Mouse (Mus musculus) liver, adult 2 months (tissue): Measurements from ENCODE around the gene Parva. TPM values are rescaled to one million over a fixed set of nuclear protein-coding genes. Genes with fewer than 3 reads are reported as not detected.

ENCODE experiments used
- DNase-seq: peaks from one replicate; pipeline ENCODE4 v3.0.0-alpha.2; 2011; ENCODE audit warnings: low read depth, low spot score; ENCODE audit errors: extremely low read depth
- H3K27ac ChIP-seq: fragments of 200-500 bp; replicated peaks from 2 replicates; pipeline ENCODE4 v1.5.1; 2012; ENCODE audit warnings: low read depth, mild to moderate bottlenecking, control low read depth, inconsistent platforms, low read length; ENCODE audit not compliant: insufficient read depth
- H3K27me3 ChIP-seq: fragments of 200-500 bp; 2 replicates; pipeline ENCODE4 v1.6.1; 2012; ENCODE audit warnings: mild to moderate bottlenecking, moderate library complexity, low read length, inconsistent platforms; ENCODE audit not compliant: control insufficient read depth, insufficient read depth
- H3K36me3 ChIP-seq: fragments of 200-500 bp; 2 replicates; pipeline ENCODE4 v1.6.1; 2012; ENCODE audit warnings: low read length, inconsistent platforms; ENCODE audit not compliant: control insufficient read depth, insufficient read depth
- H3K4me1 ChIP-seq: fragments of 200-500 bp; 2 replicates; pipeline ENCODE4 v1.6.1; 2011; ENCODE audit warnings: low read length; ENCODE audit not compliant: control insufficient read depth, insufficient read depth
- H3K4me3 ChIP-seq: fragments of 200-500 bp; 2 replicates; pipeline ENCODE4 v1.5.1; 2011; ENCODE audit warnings: low read depth, mild to moderate bottlenecking, control low read depth, low read length, moderate library complexity; ENCODE audit not compliant: insufficient read depth
- H3K79me2 ChIP-seq: fragments of 200-500 bp; 2 replicates; pipeline ENCODE4 v1.6.1; 2012; ENCODE audit warnings: inconsistent platforms, mild to moderate bottlenecking, low read length, moderate library complexity; ENCODE audit not compliant: control insufficient read depth, insufficient read depth
- H3K9ac ChIP-seq: fragments of 200-500 bp; 2 replicates; pipeline ENCODE4 v1.6.1; 2012; ENCODE audit warnings: low read depth, mild to moderate bottlenecking, control low read depth, inconsistent platforms, low read length
- CTCF ChIP-seq: fragments of 200-500 bp; IDR thresholded peaks from 2 replicates; pipeline ENCODE4 v1.5.1; 2011; ENCODE audit warnings: low read depth, low read length, control low read depth
- POLR2A ChIP-seq: fragments of 200-500 bp; IDR thresholded peaks from 2 replicates; pipeline ENCODE4 v1.6.1; 2011; ENCODE audit warnings: low read length, control low read depth; ENCODE audit not compliant: insufficient read depth; ENCODE audit errors: extremely low read depth
- WGBS: fragments of 180-500 bp; shearing (Covaris S2); methylation state at CpG from one replicate; pipeline ENCODE4 v1.1.7; 2018; 5-methylcytosine and 5-hydroxymethylcytosine counted together
- polyA plus RNA-seq: library from polyadenylated mRNA; depleted of rRNA; stranded (reverse); fragments of >200 nt; gene quantifications from 2 replicates; pipeline ENCODE4 v1.2.3, GENCODE M21; 2012
- total RNA-seq: library from RNA; depleted of rRNA; stranded (reverse); fragments of >200 nt; gene quantifications from 2 replicates; pipeline ENCODE4 v1.2.3, GENCODE M21; 2014

Gene Parva
- total and polyA plus RNA-seq, 2 experiments = 18.8 to 27.2 TPM

DNA sequence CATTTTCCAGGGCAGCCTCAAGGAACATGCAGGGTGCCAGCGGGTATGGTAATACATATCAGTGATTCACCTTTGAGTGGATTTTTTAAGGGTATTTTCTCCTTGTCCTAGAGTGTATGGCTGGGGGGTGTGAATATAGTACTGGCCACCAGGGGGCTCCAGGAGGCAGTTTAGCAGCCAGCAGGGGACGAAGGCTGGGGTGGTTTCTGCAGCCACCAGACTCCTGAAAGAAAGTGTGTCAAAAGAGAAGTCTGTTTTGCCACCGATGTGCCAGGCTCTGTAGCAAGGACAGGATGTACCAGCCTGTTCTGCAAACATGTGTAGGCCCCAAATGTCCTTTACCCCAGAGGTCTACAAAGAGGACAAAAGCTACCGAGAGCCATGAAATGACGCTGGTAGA, 42.5 kb downstream of the Parva start:
- peaks cover 5% of the 10 kb centered on the region; the same call in 1 of the 2 replicates for H3K79me2 ChIP-seq
- peak; percentile 75 for DNase-seq
- 31% methylated on average over 5 of the region's 5 CpGs for WGBS

DNA sequence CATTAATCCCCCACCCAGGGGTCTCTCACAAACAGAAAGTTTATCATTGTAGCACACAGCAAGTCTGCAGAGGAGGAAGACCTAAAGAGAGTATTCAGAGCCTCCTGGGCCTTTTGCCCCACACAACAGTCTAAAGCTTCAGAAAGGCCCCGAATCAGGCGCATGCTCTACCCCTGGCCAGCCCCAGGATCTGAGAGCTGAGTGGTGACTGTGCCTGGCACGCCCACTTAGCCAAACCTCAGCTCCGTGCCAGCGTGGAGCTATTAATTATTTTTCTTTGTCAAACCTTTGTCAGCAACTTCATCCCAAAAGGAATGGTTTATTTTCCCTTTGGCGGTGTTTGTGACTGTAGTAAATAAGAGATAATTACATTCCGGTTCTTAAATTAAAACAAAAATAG, 44.0 kb downstream of the Parva start:
- no peak for DNase-seq
- no peaks in the 10 kb centered on the region for H3K36me3 ChIP-seq
- 88% methylated on average over 7 of the region's 7 CpGs for WGBS

More for the DNA sequence above, 42.5 kb downstream of the Parva start:
- H3K4me3 ChIP-seq = no peak overlapping the region
- no peaks in the 10 kb centered on the region for H3K36me3 ChIP-seq
- peaks cover 4% of the 10 kb centered on the region; the same call in 1 of the 2 replicates for H3K4me1 ChIP-seq
- H3K27me3 ChIP-seq = no peaks in the 10 kb centered on the region
- no peak overlapping the region for H3K9ac ChIP-seq
- H3K27ac ChIP-seq = no peak overlapping the region
- TF ChIP-seq CTCF = peak; percentile 85
- no peak for TF ChIP-seq POLR2A

DNA sequence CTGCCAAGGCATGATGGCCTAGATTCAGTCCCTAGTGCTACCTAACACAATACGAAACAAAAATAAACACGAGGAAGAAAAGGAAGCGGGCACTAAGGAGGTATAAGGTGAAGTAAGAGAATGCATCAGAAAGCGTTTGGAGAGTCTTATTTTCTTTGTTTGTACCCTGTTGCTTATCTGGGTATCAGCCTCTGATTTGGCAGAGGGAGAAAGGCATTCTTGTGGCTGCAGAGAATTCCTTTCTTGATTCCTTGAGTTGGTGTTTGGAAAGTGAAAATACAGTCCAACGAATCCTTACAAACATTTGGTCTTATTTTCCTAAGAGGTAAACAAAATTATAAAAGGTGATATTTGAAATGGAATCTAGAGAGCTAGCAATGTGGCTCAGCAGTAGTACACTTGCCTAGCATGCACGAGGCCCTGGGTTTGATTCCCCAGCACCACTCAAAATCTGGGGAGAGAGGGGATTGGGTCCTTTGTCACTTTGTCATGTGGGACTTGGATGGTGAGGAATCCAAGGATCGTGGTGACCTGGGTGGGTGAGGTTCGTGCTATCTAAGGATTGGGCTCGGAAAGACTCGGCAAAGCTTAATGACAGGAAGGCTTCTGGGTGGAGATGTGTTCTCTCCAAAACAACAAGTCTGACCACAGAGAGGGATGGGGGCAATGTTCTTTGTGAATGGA, 44.9 kb downstream of the Parva start:
- TF ChIP-seq CTCF (no peak), POLR2A (no peak)
- no peak overlapping the region for H3K9ac ChIP-seq
- H3K79me2 ChIP-seq = peaks cover 5% of the 10 kb centered on the region; the same call in 1 of the 2 replicates
- 79% methylated on average over 10 of the region's 10 CpGs for WGBS
- no peaks in the 10 kb centered on the region for H3K36me3 ChIP-seq
- no peaks in the 10 kb centered on the region; the same call in 1 of the 2 replicates for H3K4me1 ChIP-seq
- H3K4me3 ChIP-seq = no peak overlapping the region
- H3K27me3 ChIP-seq = no peaks in the 10 kb centered on the region
- no peak overlapping the region for H3K27ac ChIP-seq
- DNase-seq = no peak

More for the DNA sequence above, 44.0 kb downstream of the Parva start:
- TF ChIP-seq CTCF = no peak
- no peak for TF ChIP-seq POLR2A
- H3K4me1 ChIP-seq = peaks cover 4% of the 10 kb centered on the region; the same call in 1 of the 2 replicates
- H3K9ac ChIP-seq = no peak overlapping the region
- H3K27me3 ChIP-seq = no peaks in the 10 kb centered on the region
- H3K4me3 ChIP-seq = no peak overlapping the region
- H3K27ac ChIP-seq = no peak overlapping the region
- H3K79me2 ChIP-seq = peaks cover 5% of the 10 kb centered on the region; the same call in 1 of the 2 replicates

DNA sequence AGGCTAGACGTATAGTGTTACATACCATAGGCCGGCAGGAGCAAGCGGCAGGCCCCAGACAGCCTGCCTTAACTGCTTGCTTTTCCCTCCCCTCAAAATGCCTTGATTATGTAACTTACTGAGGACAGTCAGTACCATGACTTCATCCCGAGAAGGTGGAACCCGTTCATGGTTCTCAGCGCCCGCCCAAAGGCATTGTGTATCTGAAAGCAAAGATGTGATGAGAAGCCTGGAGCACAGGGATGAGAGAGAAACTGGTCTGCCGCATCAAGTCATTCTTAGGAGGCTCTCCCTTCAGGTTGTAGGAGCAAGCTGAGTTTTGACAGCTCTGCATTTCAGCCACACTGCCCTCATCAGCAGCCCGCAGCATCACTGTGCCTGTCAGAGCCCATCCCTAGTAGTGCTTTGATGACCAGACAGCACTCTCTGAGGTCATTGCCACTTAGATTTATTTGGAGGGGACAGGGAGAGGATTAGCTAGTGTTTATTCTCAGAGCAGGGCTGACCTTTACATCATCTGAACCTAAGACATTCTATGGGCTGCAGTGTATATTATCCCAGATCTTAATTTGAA, 45.5 kb downstream of the Parva start:
- Histone ChIP-seq H3K4me1 (no peaks in the 10 kb centered on the region; the same call in 1 of the 2 replicates), H3K79me2 (peaks cover 5% of the 10 kb centered on the region; the same call in 1 of the 2 replicates), H3K9ac (no peak overlapping the region), H3K27me3 (no peaks in the 10 kb centered on the region), H3K27ac (no peak overlapping the region), H3K36me3 (no peaks in the 10 kb centered on the region), H3K4me3 (no peak overlapping the region)
- 90% methylated on average over 9 of the region's 9 CpGs for WGBS
- TF ChIP-seq POLR2A = no peak
- TF ChIP-seq CTCF = no peak
- DNase-seq = no peak

DNA sequence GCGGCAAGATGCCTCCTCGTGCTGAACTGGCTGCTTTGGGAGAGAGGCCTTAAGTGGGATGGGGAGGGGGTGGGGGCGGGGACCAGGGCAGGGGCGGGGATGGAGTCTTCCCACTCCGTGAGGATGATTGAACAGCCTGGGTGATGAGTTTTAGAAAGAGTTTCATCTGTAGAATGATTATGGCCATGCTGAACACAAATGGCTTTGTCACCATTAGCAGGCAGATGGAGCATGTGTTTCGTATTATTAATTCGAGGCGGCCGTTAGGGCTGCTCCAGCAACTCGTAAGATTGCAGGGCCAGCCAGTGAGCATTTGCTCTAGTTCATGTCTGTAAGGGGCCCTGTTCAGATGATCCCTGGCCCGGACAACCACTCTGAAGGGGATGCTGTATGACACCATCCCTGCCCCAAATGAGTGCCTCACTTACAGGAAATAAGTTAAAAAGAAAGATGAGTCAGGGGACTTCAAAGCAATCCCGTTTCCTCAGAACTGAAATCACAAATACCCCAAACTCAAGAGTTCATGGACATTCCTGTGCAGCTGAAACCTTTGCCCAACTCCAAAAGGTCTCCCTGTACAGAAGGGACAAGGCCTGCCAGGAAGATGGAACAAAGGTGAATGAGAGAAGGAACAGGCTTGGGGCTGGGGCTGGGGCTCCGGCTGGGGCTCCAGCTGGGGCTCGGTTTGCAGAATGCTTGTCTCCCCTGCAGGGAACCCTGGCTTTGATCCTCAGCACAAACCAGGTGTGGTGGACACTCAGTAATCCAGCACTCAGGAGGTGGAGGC, 46.5 kb downstream of the Parva start:
- peak; percentile 55 for DNase-seq
- Histone ChIP-seq H3K27me3 (no peaks in the 10 kb centered on the region), H3K27ac (no peak overlapping the region), H3K4me1 (peaks cover 2% of the 10 kb centered on the region; the same call in 1 of the 2 replicates), H3K36me3 (no peaks in the 10 kb centered on the region), H3K79me2 (peaks cover 5% of the 10 kb centered on the region; the same call in 1 of the 2 replicates), H3K4me3 (no peak overlapping the region), H3K9ac (no peak overlapping the region)
- TF ChIP-seq POLR2A (no peak), CTCF (no peak)
- WGBS = 70% methylated on average over 14 of the region's 14 CpGs
